Mouse (Mus musculus) myocyte (in vitro differentiated cells): Measurements from ENCODE around the gene Zfp213. TPM values are rescaled to one million over a fixed set of nuclear protein-coding genes. Genes with fewer than 3 reads are reported as not detected.

Experiments
- H3K27me3 ChIP-seq: one replicate; pipeline ENCODE4 v1.6.1; 2011; ENCODE audit not compliant: control insufficient read depth, insufficient read depth, insufficient read length
- H3K36me3 ChIP-seq: one replicate; pipeline ENCODE4 v1.6.1; 2011; ENCODE audit not compliant: control insufficient read depth, insufficient read depth
- H3K4me2 ChIP-seq: one replicate; pipeline ENCODE4 v1.6.1; 2011; ENCODE audit warnings: low read depth, control low read depth
- H3K4me3 ChIP-seq: one replicate; pipeline ENCODE4 v1.5.1; 2011; ENCODE audit warnings: mild to moderate bottlenecking, control low read depth, moderate library complexity
- H3K79me2 ChIP-seq: one replicate; pipeline ENCODE4 v1.6.1; 2011; ENCODE audit not compliant: control insufficient read depth, insufficient read depth
- H3ac ChIP-seq: one replicate; pipeline ENCODE4 v1.6.1; 2011; ENCODE audit not compliant: control insufficient read depth, insufficient read length
- CEBPB ChIP-seq: IDR thresholded peaks from 2 replicates; pipeline ENCODE4 v1.6.1; 2011; ENCODE audit warnings: mild to moderate bottlenecking, moderate library complexity; ENCODE audit not compliant: poor library complexity, insufficient read depth, severe bottlenecking
- E2F4 ChIP-seq: IDR thresholded peaks from one replicate; pipeline ENCODE4 v1.6.1; 2011; ENCODE audit warnings: mild to moderate bottlenecking, control low read depth, moderate library complexity; ENCODE audit not compliant: insufficient read depth
- MAX ChIP-seq: IDR thresholded peaks from one replicate; pipeline ENCODE4 v1.6.1; 2011; ENCODE audit warnings: low read depth, mild to moderate bottlenecking, control low read depth
- MYOD1 ChIP-seq, 3 experiments: IDR thresholded peaks; one replicate each; pipeline ENCODE4 v1.6.1; 2011; ENCODE audit warnings: control low read depth in 2 of 3, low read depth in 2 of 3, mild to moderate bottlenecking in 2 of 3, moderate library complexity in 1 of 3; ENCODE audit not compliant: insufficient read length in 2 of 3, control insufficient read depth in 1 of 3
- MYOG ChIP-seq, 3 experiments: IDR thresholded peaks; one replicate each; pipeline ENCODE4 v1.6.1; 2011; ENCODE audit warnings: control low read depth in 2 of 3, low read depth in 2 of 3, mild to moderate bottlenecking in 2 of 3; ENCODE audit not compliant: insufficient read length in 2 of 3, control insufficient read depth in 1 of 3, insufficient read depth in 1 of 3
- POLR2A ChIP-seq: IDR thresholded peaks from one replicate; pipeline ENCODE4 v1.6.1; 2011; ENCODE audit warnings: low read depth, mild to moderate bottlenecking, control low read depth, moderate library complexity; ENCODE audit not compliant: insufficient read length
- POLR2AphosphoS2 ChIP-seq: IDR thresholded peaks from one replicate; pipeline ENCODE4 v1.6.1; 2011; ENCODE audit warnings: low read depth, control low read depth; ENCODE audit not compliant: insufficient read length
- REST ChIP-seq: IDR thresholded peaks from one replicate; pipeline ENCODE4 v1.6.1; 2011; ENCODE audit warnings: mild to moderate bottlenecking, control low read depth, moderate library complexity; ENCODE audit not compliant: insufficient read depth, insufficient read length
- SRF ChIP-seq: IDR thresholded peaks from one replicate; pipeline ENCODE4 v1.6.1; 2011; ENCODE audit warnings: low read depth; ENCODE audit not compliant: control insufficient read depth, insufficient read length
- TCF12 ChIP-seq: IDR thresholded peaks from one replicate; pipeline ENCODE4 v1.6.1; 2011; ENCODE audit warnings: mild to moderate bottlenecking, control low read depth; ENCODE audit not compliant: poor library complexity, insufficient read depth, severe bottlenecking
- TCF3 ChIP-seq: IDR thresholded peaks from one replicate; pipeline ENCODE4 v1.6.1; 2011; ENCODE audit warnings: low read depth, control low read depth; ENCODE audit not compliant: insufficient read length
- USF1 ChIP-seq: IDR thresholded peaks from one replicate; pipeline ENCODE4 v1.6.1; 2011; ENCODE audit warnings: low read depth, mild to moderate bottlenecking, control low read depth, moderate library complexity
- polyA plus RNA-seq: library from polyadenylated mRNA; unstranded; fragments of >200 nt; fragmentation: generic; extraction: Trizol; gene quantifications from one replicate; pipeline ENCODE4 v1.2.1, GENCODE M21; 2012; ENCODE audit warnings: missing spikeins

The Zfp213 gene
- polyA plus RNA-seq, 1 experiment: 9.9 TPM

GRCm38 (mm10) chr17:23547681-23548443, 16.2 kb downstream of the Zfp213 start:
- Histone ChIP-seq H3K27me3 (no peaks in the 10 kb centered on the region), H3K4me3 (peak overlapping the region; percentile 88), H3K36me3 (no peaks in the 10 kb centered on the region), H3K79me2 (no peaks in the 10 kb centered on the region), H3K4me2 (peak overlapping the region; percentile 84), H3ac (no peak overlapping the region)
- TF ChIP-seq SRF (no peak), MAX (no peak), TCF3 (no peak), CEBPB (no peak), MYOD1 (IDR thresholded peaks at IDR 0.05; ENCODE audit: control insufficient read depth in 1 of 3, insufficient read length in 2 of 3, low read depth in 2 of 3) (no peak), E2F4 (no peak), POLR2AphosphoS2 (no peak), MYOG (IDR thresholded peaks at IDR 0.05; ENCODE audit: control insufficient read depth in 1 of 3, insufficient read depth in 1 of 3, insufficient read length in 2 of 3, low read depth in 2 of 3) (no peak), REST (no peak), TCF12 (no peak), POLR2A (no peak), USF1 (no peak)

GRCm38 (mm10) chr17:23546702-23547505, 17.1 kb downstream of the Zfp213 start:
- peak overlapping the region; percentile 33 for H3ac ChIP-seq
- H3K27me3 ChIP-seq: no peaks in the 10 kb centered on the region
- no peak for TF ChIP-seq TCF3
- peak; percentile 39 for TF ChIP-seq E2F4
- H3K79me2 ChIP-seq: no peaks in the 10 kb centered on the region
- peak overlapping the region; percentile 88 for H3K4me3 ChIP-seq
- peak overlapping the region; percentile 68 for H3K4me2 ChIP-seq
- H3K36me3 ChIP-seq: no peaks in the 10 kb centered on the region

- H3K27me3 ChIP-seq: no peaks in the 10 kb centered on the region
- no peak for TF ChIP-seq POLR2AphosphoS2
- TF ChIP-seq E2F4: peak; percentile 61
- H3ac ChIP-seq: peak overlapping the region; percentile 33
- no peaks in the 10 kb centered on the region for H3K36me3 ChIP-seq
- no peaks in the 10 kb centered on the region for H3K79me2 ChIP-seq
- peak overlapping the region; percentile 68 for H3K4me2 ChIP-seq
- H3K4me3 ChIP-seq: peak overlapping the region; percentile 88
Observed at GRCm38 (mm10) chr17:23546333-23546701, 17.7 kb downstream of the Zfp213 start.

GRCm38 (mm10) chr17:23545841-23546240, 18.2 kb downstream of the Zfp213 start:
- no peak for TF ChIP-seq CEBPB
- no peak for TF ChIP-seq USF1
- TF ChIP-seq REST: no peak
- no peaks in the 10 kb centered on the region for H3K79me2 ChIP-seq
- H3K4me3 ChIP-seq: peak overlapping the region; percentile 88
- H3K27me3 ChIP-seq: no peaks in the 10 kb centered on the region
- H3K4me2 ChIP-seq: peak overlapping the region; percentile 68
- H3ac ChIP-seq: no peak overlapping the region
- H3K36me3 ChIP-seq: no peaks in the 10 kb centered on the region

- H3K27me3 ChIP-seq: no peaks in the 10 kb centered on the region
- no peaks in the 10 kb centered on the region for H3K36me3 ChIP-seq
- TF ChIP-seq SRF: no peak
- TF ChIP-seq USF1: no peak
- no peak for TF ChIP-seq POLR2A
- no peak for TF ChIP-seq POLR2AphosphoS2
- TF ChIP-seq TCF3: no peak
- TF ChIP-seq TCF12: no peak
- no peak for TF ChIP-seq CEBPB
- no peak for TF ChIP-seq MYOD1 (IDR thresholded peaks at IDR 0.05; ENCODE audit: control insufficient read depth in 1 of 3, insufficient read length in 2 of 3, low read depth in 2 of 3)
- no peak for TF ChIP-seq REST
- TF ChIP-seq E2F4: no peak
- TF ChIP-seq MYOG (IDR thresholded peaks at IDR 0.05; ENCODE audit: control insufficient read depth in 1 of 3, insufficient read depth in 1 of 3, insufficient read length in 2 of 3, low read depth in 2 of 3): no peak
- TF ChIP-seq MAX: no peak
- no peak overlapping the region for H3K4me3 ChIP-seq
- H3ac ChIP-seq: no peak overlapping the region
- H3K79me2 ChIP-seq: no peaks in the 10 kb centered on the region
- no peak overlapping the region for H3K4me2 ChIP-seq
Observed at GRCm38 (mm10) chr17:23544766-23545165, 19.3 kb downstream of the Zfp213 start.
